Mouse (Mus musculus): Measurements from ENCODE around the gene Olfr558.

Gene Olfr558

GRCm38 (mm10) chr7:102701915-102702314, at the start of gene Olfr558:
TSS of gene Olfr558 (plus strand) at chr7:102702215.
- no peak for DNase-seq (ENCODE audit: low spot score)

- no peak for DNase-seq (ENCODE audit: low spot score)
Observed at GRCm38 (mm10) chr7:102658523-102658922, 43.5 kb upstream of the Olfr558 start, which contains the start of gene Olfr555. TSS of gene Olfr555 (plus strand) at chr7:102658823.

- DNase-seq (ENCODE audit: low spot score): no peak
Observed at GRCm38 (mm10) chr7:102664599-102664998, 37.4 kb upstream of the Olfr558 start, which contains the start of gene Olfr556. TSS of gene Olfr556 (plus strand) at chr7:102664899.

- DNase-seq (ENCODE audit: low spot score): no peak
Observed at GRCm38 (mm10) chr7:102665378-102665777, 36.6 kb upstream of the Olfr558 start.

- DNase-seq (ENCODE audit: low spot score): no peak
Observed at GRCm38 (mm10) chr7:102676225-102676624, 25.8 kb upstream of the Olfr558 start.

GRCm38 (mm10) chr7:102681916-102682315, 20.1 kb upstream of the Olfr558 start:
- no peak for DNase-seq (ENCODE audit: low spot score)

- peak; percentile 69 for DNase-seq (ENCODE audit: low spot score)
Observed at GRCm38 (mm10) chr7:102686944-102687501, 15.0 kb upstream of the Olfr558 start, which contains the start of gene Trim68. TSS of gene Trim68 (minus strand) at chr7:102687327.

- peak; percentile 30 for DNase-seq (ENCODE audit: low spot score)
Observed at GRCm38 (mm10) chr7:102695358-102696125, 6.5 kb upstream of the Olfr558 start, which contains the start of gene Olfr557. TSS of gene Olfr557 (plus strand) at chr7:102695910.

GRCm38 (mm10) chr7:102698461-102698860, 3.6 kb upstream of the Olfr558 start:
- DNase-seq (ENCODE audit: low spot score): no peak

GRCm38 (mm10) chr7:102718970-102719369, 17.0 kb downstream of the Olfr558 start, which contains the start of gene Olfr33:
TSS of gene Olfr33 (minus strand) at chr7:102719070.
- no peak for DNase-seq (ENCODE audit: low spot score)

- DNase-seq (ENCODE audit: low spot score): no peak
Observed at GRCm38 (mm10) chr7:102727391-102727790, 25.4 kb downstream of the Olfr558 start, which contains the start of gene Olfr559. TSS of gene Olfr559 (minus strand) at chr7:102727491.

GRCm38 (mm10) chr7:102733793-102734192, 31.8 kb downstream of the Olfr558 start:
- no peak for DNase-seq (ENCODE audit: low spot score)

- no peak for DNase-seq (ENCODE audit: low spot score)
Observed at GRCm38 (mm10) chr7:102737705-102738104, 35.7 kb downstream of the Olfr558 start.

GRCm38 (mm10) chr7:102752086-102752485, 50.1 kb downstream of the Olfr558 start:
- DNase-seq (ENCODE audit: low spot score): no peak

- no peak for DNase-seq (ENCODE audit: low spot score)
Observed at GRCm38 (mm10) chr7:102759266-102759665, 57.3 kb downstream of the Olfr558 start, which contains the start of the genes Olfr560 and Olfr78. TSS of gene Olfr560 (minus strand) at chr7:102759366. TSS of gene Olfr78 (minus strand) at chr7:102759471.
